Mouse (Mus musculus): ENCODE results near the gene Scd4.
"Not testable (repeated sequence)": the region's sequence is repeated elsewhere in the genome, so short reads cannot be mapped to it uniquely, and the experiment has no call there.

Scd4 gene

DNA sequence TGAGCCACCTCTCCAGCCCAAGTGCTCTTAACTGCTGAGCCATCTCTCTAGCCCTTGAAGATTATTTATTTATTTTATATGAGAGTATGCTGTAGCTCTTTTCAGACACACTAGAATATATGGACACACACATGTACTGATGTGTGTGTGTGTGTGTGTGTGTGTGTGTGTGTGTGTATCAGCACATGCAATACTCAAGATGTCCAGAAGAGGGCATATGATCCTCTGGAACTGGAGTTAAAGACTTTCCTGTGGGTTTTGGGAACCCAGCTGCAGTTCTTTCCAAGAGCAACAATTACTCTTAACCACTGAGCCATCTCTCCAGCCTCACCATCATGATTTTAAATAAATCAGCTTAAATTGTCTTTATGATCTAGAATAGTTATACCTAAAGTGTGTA is 14.3 kb upstream of the Scd4 start:
- no peak for DNase-seq

DNA sequence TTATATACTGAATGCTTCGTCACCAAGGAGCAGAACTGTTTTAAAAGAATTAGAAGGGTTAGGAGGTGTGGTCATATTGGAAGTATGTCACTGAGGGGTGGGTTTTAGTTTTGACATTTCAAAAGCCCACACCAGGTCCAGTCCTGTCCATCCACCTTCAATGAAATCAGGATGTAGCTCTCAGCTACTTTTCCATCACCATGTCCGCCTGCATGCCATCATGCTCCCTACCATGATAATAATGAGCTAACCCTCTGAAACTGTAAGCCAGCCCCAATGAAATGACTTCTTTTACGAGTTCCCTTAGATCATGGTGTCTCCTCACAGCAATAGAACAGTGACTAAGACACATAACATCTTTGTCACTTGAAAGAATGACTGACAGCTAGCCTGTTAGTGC is 12.6 kb upstream of the Scd4 start:
- DNase-seq: no peak

DNA sequence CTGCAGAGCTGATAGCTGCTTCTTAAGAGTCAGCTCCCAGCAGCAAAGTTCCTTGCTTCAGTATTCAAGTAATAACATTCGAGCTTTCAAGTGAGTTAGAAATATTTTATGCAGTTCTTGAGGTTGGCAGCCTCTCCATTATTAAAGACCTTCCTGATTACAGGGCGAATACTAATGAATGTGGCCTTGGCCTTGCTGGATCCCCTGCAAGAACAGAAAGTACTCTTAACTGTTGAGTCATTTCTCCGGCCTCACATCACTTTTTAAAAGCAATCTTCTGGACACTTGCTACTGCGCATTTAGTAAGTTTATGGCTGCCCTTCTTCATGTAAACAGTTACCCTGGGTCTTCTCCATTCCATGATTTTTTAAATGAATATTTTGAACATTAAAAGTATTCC is 11.7 kb upstream of the Scd4 start:
- no peak for DNase-seq

DNA sequence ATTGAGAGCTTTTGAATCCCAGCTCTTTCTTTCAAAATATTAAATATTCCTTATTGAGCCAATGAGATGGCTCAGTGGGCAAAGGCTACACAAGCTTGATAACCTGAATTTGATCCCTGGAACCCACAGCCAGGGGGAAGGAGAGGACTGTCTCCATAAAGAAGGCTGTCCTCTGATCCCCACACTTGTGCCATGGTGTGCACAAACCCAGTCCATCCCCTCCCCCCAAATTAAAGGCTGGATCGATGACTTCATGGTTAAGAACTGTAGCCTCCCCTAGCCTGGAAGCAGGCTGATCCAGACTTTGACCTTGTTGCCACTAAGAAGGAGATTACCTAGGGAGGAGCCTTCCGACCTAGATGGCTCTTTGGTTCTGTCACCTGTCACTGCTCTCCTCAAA is 11.3 kb upstream of the Scd4 start:
- DNase-seq: no peak

DNA sequence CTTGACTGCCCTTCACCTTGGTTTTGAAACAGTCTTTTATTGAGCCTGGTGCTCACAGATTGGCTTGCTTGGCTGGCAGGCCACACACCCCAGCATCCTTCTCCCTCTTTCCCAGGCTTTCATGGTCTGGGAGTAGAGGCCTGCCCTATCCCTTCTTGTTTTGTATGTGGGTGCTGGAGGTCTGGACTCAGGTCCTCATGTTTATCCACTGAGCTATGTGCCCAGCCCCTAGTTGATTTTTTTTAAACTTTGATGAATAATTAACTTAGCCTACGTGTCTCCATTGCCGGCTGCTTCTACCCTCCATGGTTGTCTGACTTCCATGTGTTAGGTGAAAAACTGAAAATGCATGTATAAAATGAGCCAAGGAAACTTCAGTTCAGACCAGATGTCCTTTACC is 3.3 kb upstream of the Scd4 start:
- DNase-seq: no peak

DNA sequence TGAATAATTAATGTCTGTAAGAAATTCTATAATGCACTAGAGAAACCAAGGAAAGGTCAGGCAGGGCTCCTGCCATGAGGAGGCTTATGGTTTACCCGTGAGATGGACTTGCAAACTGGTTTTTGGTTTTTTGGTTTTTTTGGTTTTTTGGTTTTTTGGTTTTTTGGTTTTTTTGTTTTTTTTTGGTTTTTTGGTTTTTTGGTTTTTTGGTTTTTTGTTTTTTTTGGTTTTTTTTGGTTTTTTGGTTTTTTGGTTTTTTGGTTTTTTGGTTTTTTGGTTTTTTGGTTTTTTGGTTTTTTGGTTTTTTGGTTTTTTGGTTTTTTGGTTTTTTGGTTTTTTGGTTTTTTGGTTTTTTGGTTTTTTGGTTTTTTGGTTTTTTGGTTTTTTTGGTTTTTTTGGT is 1.8 kb upstream of the Scd4 start:
- DNase-seq: not testable (repeated sequence)

DNA sequence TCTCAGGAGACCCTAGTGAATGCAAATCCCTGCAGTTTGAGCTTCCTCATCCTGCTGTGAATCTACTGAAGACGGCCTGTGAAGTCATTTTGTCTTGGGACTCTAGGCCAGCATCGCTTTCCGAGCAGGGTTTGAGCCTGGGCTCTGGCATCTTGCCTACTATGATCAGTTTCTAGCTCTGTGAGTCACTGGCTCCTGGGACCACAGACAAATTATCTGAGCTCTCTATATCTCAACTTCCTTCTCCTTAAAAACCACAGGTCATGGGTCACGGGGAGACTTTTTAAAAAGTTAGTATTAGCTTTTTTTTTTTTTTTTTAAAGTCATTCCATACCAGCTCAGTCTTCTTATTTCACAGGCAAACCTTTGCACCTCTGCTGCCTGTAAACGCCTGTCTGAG is 981 bp upstream of the Scd4 start:
- DNase-seq: no peak

DNA sequence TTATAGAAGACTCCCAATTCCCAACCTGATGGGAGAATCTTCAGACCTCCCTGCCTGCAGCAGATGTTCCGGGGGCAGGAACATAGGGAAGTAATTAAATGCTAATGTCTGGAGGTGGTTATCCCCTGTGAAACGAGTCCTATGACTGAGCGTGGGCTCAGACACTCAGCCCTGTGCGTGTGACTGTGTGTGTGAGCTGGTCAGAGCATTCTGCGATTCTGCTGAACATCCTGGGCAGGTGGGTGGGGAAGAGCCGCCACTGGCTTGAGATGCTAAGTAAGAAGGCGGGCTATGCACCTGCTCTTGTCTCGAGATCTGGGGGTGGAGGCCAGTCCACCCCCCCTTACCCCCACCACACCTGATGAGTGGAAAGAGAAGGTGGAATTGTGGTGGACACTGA is 566 bp upstream of the Scd4 start:
- DNase-seq: no peak

DNA sequence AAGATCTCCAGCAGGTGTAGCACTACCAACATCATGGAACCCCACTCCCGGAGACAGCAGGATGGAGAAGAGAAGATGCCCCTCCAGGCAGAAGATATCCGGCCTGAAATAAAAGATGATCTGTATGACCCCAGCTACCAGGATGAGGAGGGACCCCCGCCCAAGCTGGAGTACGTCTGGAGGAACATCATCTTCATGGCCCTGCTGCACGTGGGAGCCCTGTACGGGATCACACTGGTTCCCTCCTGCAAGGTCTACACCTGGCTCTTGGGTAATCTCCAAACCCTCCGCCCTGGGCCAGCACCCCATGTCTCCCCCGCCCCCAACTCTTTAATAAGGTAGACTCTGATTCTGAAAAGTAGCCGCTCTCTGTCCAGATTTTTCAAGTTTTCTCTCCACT is 1.1 kb downstream of the Scd4 start:
- no peak for DNase-seq

DNA sequence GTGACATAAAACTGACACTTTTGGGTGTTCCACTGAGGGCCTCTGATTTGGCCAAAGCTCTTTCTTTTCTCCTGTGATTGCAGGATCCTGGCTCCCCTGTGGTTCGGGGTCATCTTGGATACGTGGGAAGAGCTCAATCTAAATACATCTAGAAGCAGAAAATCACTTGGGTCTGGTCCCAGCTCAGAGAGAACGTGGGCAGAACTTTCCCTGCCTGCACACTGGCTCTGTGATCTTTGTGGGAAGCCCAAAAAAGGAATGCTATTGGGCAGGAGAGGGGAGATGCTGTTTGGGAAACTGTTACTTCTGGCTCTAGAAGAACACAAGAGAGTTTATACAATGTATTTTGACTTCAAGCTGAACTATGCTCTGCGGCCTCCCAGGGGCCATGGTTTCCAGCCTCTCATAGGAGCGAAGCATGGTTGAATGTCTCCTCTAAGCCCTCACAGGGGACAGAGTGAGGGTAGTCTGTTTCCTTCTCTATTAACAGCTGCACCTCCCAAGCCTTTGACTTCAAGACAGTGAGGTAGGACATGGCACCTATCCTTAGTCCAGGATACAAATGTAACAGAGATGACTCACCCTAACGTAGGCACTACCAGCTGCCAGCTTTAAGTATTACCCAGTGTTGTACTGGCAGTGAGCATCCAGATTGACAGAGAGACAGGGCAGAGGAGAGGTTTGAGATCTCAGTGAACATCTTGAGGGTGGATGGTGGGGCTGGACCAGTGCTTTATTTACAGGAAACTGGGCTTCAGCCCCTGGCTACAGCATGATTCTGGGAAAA is 3.2 kb downstream of the Scd4 start:
- no peak for DNase-seq

DNA sequence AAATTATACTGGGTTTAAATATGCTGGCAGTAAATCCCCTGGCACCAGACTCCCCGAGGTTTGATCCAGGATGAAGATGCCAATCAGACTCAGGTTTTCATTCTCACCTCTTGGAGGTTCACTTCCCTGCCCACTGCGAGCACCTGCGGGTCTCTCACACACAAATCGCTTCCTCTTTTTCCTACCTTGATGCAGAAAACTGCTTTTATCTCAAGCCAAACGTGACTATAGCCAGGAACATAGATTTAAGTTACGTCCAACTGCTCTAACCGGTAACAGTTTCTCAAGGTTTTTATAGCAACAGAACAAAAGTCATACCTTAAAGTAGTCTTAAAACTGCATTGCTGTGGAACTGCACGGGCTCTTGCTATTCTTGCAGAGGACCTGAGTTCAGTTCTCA is 16.8 kb downstream of the Scd4 start:
- DNase-seq: no peak

DNA sequence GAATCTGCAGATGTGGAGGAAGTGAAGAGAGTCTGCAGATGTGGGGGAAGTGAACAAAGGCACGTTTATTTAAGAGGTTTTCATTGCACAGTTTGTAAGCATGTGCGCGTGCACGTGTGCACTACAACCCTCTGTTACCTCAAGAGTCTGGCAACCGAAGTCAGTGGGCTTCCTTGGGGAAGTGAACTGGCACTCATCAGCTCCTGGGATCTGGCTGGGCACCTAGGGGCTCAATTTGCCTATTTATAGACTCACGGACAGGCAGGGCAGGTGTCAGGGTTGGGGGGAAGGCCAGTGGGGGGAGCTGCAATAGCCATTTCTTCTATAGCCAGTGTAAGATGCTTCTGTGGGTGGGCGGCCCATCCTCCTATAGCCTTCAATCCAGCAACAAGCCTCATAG is 18.9 kb downstream of the Scd4 start:
- no peak for DNase-seq

DNA sequence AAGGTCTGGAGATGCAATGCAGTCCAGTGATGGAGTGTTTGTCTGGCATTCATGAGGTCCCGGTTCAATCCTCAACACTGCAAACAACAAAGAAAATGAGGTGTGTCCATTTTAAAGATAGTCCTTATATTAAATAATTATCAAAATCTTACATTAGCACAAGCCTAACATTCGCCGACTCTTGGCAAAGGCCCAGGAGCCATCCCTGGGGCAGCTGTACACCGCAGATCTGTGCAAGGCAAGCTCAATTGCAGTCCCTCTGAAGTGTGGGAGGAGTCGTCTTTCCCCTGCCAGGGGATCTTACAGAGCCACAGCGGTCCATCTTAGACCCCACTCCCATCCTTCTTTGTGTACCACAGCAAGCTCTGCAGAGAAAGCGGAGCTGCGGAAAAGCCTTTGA is 25.8 kb downstream of the Scd4 start:
- DNase-seq: no peak

DNA sequence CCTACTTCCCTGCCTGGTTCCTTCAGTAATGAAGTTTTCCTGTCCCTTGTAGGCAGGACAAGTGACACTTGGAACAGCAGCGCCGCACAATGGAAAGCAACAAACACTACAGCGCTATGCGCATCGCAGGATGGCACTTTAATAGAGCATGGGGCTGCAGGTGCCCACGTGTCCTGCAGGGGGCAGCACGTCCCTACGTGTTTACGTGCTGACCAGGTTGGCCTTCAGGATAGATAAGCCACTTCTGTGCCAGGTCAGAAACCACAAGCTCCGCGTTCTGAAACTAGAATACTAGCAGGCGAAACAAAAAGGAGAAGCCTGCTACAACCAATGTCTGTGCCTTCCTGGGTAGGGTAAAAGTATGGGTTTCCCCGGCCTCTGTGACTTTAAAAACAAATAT is 30.6 kb downstream of the Scd4 start:
- peak; percentile 62 for DNase-seq

DNA sequence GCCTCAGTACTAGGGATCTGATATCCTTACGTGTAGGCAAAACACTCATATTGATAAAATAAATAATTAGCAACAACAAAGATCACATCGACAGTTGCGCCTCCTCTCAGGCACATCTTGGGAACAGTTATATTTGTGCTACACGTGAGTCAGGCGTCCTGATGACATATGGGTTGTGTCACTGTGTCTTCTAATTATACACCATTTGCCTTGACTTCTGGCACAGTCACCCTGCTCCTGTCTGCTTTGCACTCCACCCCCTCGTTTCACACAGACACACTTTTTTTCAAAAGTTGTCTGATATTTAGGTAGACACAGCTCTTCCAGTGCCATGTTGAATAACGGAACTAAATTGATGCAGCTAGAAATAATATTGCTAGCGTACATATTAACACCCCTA is 31.1 kb downstream of the Scd4 start:
- no peak for DNase-seq

DNA sequence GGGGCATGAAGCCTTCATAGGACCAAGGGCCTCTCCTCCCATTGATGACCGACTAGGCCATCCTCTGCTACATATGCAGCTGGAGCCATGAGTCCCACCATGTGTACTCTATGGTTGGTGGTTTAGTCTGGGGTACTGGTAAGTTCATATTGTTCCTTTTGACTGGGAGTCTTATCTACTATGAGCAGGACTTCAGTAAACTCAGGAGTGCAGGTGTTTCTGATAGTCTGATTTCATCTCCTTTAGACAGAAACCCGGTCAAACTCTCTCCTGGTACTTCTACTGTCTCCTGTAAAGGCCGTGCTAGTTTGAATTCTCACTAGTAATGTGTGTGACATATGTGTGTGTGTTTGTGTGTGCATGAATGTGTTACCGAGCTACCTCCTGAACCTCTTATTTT is 32.8 kb downstream of the Scd4 start:
- DNase-seq: no peak

DNA sequence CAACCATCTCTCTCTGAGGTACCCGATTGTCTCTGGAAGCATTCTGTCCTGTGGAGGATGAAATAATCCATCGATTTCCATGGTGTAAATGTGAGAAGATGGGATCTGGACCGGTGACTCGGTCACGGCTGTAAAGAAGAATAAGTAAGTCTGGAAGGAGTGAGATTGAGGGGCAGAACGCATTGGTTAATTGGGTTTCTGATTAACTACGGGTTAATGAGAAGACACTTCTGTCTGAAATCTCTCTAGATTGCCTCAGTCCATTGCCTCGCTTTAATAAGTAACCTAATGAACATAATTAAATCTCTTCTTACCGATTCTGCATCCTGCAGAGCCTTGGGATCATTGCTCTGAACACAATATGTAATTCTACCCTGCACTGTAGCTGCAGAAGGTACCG is 34.2 kb downstream of the Scd4 start:
- DNase-seq: not testable (repeated sequence)

DNA sequence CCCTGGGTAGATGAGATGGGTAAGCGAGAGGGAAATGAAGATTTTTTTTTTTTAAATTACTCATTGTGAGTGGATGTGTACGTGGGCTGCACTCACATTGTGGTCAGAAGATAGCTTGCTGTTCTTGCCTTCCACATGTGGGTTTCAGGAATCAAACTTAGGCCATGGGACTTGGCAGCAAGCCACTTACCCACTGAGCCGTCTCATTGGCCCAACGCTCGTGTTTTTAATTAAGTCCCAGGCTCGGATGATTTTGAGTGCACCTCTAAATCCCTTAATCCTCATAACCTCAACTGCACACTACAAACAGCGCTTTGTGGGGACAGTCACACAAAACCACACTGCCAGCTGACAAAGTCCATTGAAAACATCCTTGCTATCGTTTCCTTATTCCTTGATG is 36.5 kb downstream of the Scd4 start:
- DNase-seq: peak; percentile 28

DNA sequence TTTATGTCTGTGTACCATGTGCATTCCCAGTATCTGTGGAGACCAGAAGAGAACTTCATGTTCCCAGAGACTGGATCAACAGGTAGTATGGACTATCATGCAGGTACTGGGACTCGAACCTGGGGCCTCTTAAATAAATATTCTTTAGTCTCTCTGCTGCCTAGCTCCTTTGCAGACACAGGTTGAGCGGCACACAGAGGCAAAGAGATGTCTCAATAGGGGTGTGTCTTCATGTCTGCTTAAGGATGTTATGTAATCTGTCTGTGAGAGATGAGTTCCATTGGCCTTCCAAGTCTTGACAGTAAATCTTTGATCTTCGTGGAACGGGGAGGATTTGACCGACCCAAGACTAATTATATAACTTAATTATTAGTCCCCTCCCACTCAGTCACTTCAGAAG is 37.3 kb downstream of the Scd4 start:
- DNase-seq: no peak

DNA sequence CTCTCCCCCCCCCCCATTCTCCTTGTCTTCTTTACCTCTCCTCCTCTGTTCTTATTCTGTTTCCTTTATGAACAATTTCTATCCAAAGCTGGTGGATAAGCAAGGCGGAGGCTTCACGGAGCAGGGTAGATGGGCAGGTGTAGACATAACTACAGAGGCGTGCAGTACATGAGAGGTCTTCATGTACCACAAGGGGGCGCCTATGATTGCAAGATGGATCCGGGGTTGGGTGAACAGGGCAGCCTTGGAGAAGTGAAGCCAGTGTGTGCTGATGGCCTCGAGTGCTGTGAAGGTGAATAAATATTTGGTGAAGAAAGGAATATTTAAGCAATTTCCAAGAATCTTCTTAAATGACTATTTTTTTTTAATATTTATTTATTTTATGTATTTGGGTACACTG is 40.1 kb downstream of the Scd4 start:
- DNase-seq: peak; percentile 85

DNA sequence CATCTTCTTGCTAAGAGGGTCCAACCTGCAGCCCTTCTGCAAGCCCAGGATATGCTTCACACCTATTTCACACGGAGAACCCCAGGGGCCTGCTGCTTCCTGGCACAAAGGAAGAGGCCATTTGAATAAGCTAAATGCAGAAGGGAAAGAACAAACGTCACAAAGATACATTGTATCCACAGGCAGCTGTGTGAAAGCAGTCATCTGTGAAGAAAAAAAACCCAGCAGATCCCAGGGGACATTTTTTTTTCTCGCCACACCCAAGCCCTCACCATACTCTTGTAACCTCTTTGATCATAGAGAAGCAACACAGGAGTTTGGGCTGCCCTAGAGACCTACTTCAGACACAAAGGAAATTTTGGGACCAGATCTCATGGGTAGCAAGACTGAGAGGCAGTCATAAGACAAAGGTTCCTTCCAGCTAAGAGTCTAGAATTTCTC is 43.6 kb downstream of the Scd4 start:
- no peak for DNase-seq

DNA sequence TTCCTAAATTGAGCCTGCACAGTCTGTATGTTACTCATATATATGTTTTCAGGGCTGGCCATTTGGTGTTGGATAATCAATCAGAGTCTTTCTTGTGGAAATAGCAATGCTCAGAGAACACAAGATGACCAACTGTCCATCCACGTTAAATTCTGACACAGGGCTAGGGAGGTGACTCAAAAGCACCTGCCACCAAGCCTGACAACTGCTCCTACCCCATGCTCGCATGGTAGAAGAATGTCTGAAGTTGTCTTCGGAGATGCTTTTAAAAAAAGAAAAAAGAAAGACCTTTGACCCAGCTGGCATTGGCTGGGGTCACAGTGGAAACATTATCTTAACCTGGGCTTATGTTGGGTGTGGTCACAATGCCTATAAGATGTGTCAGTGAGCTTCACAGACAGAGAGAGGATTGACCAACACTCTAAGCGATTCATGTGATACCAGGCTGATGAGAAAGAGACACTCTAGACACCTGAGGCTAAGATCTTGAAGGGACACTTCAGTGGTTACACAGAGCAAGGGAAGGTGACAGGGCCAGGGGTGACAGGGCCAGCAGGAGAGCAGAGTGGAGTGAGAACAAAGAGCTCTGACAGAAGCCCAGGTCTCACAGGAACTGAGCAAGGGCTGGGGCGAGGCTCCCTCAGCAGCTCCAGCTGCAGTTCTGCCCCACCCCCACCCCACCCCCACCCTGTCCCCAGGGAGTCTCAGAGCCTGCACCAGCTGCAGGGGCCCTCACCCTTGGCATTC is 44.9 kb downstream of the Scd4 start:
- DNase-seq: no peak

DNA sequence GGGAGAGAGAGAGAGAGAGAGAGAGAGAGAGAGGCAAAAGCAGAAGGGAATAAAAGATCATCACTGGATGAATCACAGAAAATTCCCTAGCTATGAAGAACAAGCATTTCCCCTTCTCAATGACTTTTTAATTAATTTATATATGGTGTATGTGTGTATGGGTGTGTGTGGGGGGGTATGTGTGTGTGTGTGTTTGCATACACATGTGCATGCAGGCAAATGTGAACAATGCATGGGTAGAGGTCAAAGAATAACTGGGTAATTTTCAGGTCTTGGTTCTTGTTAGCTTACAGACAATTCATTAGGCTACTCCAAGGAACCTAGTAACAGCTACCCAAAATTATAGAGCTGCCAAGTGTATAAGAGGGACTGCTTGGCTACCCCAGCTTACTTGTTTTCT is 46.2 kb downstream of the Scd4 start:
- DNase-seq: no peak

DNA sequence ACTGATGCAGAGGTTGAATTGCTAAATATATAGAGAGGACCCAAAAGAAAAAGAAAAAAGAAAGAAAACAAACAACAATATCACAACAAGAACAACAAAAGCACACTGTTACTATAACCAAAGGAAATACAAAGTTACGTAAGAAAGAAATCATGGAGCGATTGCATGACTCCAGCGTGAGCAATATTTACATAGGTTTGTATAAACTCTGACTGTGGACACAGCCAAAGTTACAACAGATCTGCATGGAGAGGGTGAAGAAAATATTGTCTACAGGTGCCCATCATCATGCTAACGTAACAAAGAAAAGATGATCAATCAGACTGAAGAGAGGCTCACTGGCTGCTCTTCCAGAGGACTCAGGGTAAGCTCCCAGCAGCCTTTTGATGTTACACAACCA is 47.2 kb downstream of the Scd4 start:
- DNase-seq: no peak
